Mouse (Mus musculus): ENCODE measurements around the gene Syne2. TPM values are rescaled to one million over a fixed set of nuclear protein-coding genes. Genes with fewer than 3 reads are reported as not detected.
"Not testable (repeated sequence)": the region's sequence is repeated elsewhere in the genome, so short reads cannot be mapped to it uniquely, and the experiment has no call there.

Gene Syne2
- polyA plus RNA-seq, 1 experiment from 2014 or later: 50.8 TPM

GRCm38 (mm10) chr12:76130891-76131290, 313.0 kb downstream of the Syne2 start:
- Histone ChIP-seq H3K27ac (ENCODE audit: low read length) (no peak overlapping the region), H3K9me3 (ENCODE audit: control insufficient read depth, low read length) (no peaks in the 10 kb centered on the region), H3K4me1 (replicated peaks; ENCODE audit: control insufficient read depth, insufficient read depth, low read length) (peaks cover 9% of the 10 kb centered on the region), H3K27me3 (ENCODE audit: control insufficient read depth, insufficient read depth, low read depth, low read length) (no peaks in the 10 kb centered on the region), H3K36me3 (ENCODE audit: control insufficient read depth, insufficient read depth, low read length) (no peaks in the 10 kb centered on the region), H3K4me2 (ENCODE audit: low read depth, low read length) (no peak overlapping the region), H3K4me3 (ENCODE audit: low read length) (no peak overlapping the region), H3K9ac (ENCODE audit: low read length) (no peak overlapping the region)
- ATAC-seq (ENCODE audit: low read depth): no peak
- 81% methylated on average over 6 of the region's 6 CpGs for whole genome bisulfite sequencing

DNA sequence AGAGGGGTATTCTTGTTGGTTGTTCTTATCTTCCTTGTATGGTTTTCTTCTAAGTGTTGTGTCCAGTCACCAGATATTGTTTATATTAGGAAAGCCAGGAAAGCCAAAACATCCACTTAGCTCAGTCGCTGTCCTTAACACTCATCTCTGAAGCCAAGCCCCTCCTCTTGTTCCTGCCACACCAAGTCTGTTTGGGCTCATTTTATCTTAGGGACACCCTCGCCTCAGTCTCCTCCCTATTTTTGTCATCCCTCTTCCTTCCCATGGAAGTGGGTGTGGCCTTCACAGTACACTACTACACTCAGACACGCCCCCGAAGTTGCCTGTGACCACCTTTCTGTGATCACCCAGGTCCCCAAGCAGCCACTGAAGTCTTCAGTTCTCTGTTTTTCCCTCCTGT, 314.7 kb downstream of the Syne2 start:
- no peaks in the 10 kb centered on the region for H3K9me3 ChIP-seq (ENCODE audit: control insufficient read depth, low read length)
- no peak overlapping the region for H3K27ac ChIP-seq (ENCODE audit: low read length)
- peak; percentile 90 for ATAC-seq (ENCODE audit: low read depth)
- H3K27me3 ChIP-seq (ENCODE audit: control insufficient read depth, insufficient read depth, low read depth, low read length): no peaks in the 10 kb centered on the region
- no peak overlapping the region for H3K9ac ChIP-seq (ENCODE audit: low read length)
- H3K4me2 ChIP-seq (ENCODE audit: low read depth, low read length): no peak overlapping the region
- 48% methylated on average over 4 of the region's 4 CpGs for WGBS
- H3K36me3 ChIP-seq (ENCODE audit: control insufficient read depth, insufficient read depth, low read length): no peaks in the 10 kb centered on the region
- no peak overlapping the region for H3K4me3 ChIP-seq (ENCODE audit: low read length)
- peaks cover 13% of the 10 kb centered on the region for H3K4me1 ChIP-seq (replicated peaks; ENCODE audit: control insufficient read depth, insufficient read depth, low read length)

- not testable (repeated sequence) for ATAC-seq (ENCODE audit: low read depth); H3K27ac ChIP-seq (ENCODE audit: low read length); H3K4me3 ChIP-seq (ENCODE audit: low read length); H3K9ac ChIP-seq (ENCODE audit: low read length); H3K36me3 ChIP-seq (ENCODE audit: control insufficient read depth, insufficient read depth, low read length); H3K4me2 ChIP-seq (ENCODE audit: low read depth, low read length); H3K9me3 ChIP-seq (ENCODE audit: control insufficient read depth, low read length); H3K27me3 ChIP-seq (ENCODE audit: control insufficient read depth, insufficient read depth, low read depth, low read length)
- WGBS: 85% methylated on average over 9 of the region's 9 CpGs
- peaks cover 12% of the 10 kb centered on the region for H3K4me1 ChIP-seq (replicated peaks; ENCODE audit: control insufficient read depth, insufficient read depth, low read length)
Observed at GRCm38 (mm10) chr12:76133081-76133480, 315.1 kb downstream of the Syne2 start.

DNA sequence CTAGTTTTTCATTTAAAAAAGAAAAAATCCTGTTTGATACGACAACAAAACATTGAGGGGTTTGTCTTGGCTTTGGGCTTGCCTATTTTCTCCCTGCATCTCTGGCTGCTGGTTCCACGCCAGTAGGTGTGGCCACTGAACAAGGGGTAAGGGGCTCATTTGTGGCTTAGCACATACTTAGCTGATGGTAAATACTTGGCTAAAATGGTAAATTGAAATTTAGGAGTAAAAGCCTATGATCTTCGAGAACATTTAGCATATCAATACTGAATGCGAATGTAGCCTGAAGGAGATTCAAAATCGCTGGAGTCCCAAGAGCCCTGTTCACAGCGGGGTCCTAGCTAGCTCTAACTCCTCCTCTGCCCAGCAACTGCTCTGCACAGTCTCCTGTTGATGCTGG, 318.8 kb downstream of the Syne2 start:
- WGBS: 36% methylated on average over 6 of the region's 6 CpGs
- no peaks in the 10 kb centered on the region for H3K36me3 ChIP-seq (ENCODE audit: control insufficient read depth, insufficient read depth, low read length)

DNA sequence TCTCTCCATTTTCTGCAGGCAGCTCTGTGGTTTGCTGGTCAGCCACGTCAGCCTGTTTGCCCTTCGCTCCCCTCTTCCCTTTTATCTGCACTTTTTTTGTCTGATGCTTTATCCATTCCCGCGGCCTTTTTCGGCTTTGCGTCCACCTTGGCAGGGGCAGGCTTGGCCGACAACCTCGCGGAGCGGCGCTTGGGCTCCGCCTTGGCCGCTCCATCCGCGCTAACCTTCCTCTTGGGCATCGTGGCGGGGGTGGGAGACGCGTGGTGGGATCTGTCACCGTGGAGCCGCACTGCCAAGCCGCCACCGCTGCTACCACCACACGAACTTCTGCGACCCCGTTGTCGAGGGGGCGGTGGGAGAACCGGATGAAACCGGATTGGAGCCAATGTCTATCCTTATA, 334.5 kb downstream of the Syne2 start:
- not testable (repeated sequence) for H3K9me3 ChIP-seq (ENCODE audit: control insufficient read depth, low read length); H3K27me3 ChIP-seq (ENCODE audit: control insufficient read depth, insufficient read depth, low read depth, low read length); H3K36me3 ChIP-seq (ENCODE audit: control insufficient read depth, insufficient read depth, low read length); H3K27ac ChIP-seq (ENCODE audit: low read length); H3K4me1 ChIP-seq (replicated peaks; ENCODE audit: control insufficient read depth, insufficient read depth, low read length); H3K9ac ChIP-seq (ENCODE audit: low read length)
- peak; percentile 36; the same call in 1 of the 2 replicates for ATAC-seq (ENCODE audit: low read depth)
- Histone ChIP-seq H3K4me3 (ENCODE audit: low read length) (peak overlapping the region; percentile 29), H3K4me2 (ENCODE audit: low read depth, low read length) (peak overlapping the region; percentile 46)
- WGBS: 5% methylated on average over 30 of the region's 30 CpGs

More for the DNA sequence above, 318.8 kb downstream of the Syne2 start:
- ATAC-seq (ENCODE audit: low read depth): no peak
- H3K27me3 ChIP-seq (ENCODE audit: control insufficient read depth, insufficient read depth, low read depth, low read length): no peaks in the 10 kb centered on the region
- H3K4me3 ChIP-seq (ENCODE audit: low read length): no peak overlapping the region
- no peak overlapping the region for H3K27ac ChIP-seq (ENCODE audit: low read length)
- H3K4me1 ChIP-seq (replicated peaks; ENCODE audit: control insufficient read depth, insufficient read depth, low read length): peaks cover 8% of the 10 kb centered on the region
- 0 out of 2 replicates have a peak overlapping the region, but pooled peaks have one; percentile 15 for H3K9ac ChIP-seq (ENCODE audit: low read length)
- no peaks in the 10 kb centered on the region for H3K9me3 ChIP-seq (ENCODE audit: control insufficient read depth, low read length)
- H3K4me2 ChIP-seq (ENCODE audit: low read depth, low read length): 0 out of 2 replicates have a peak overlapping the region, but pooled peaks have one; percentile 13

Small RNA genes within 50 kb of the gene (microRNA-seq; reads per million reads assigned to microRNA genes)
- 3.0 reads per million, percentile 8 among the genes with 10 or more reads in this experiment for gene Mir5101

Other genes with a start within 250 kb of the Syne2 start
- 9.9 and 10.3 TPM in 2 replicates for gene Ppp2r5e, start 221.9 kb upstream of the Syne2 start, polyA plus RNA-seq (2015; fragmentation: Nextera tagmentation; extraction: Ambion mirVana)
- 9.5 and 9.7 TPM in 2 replicates for gene Wdr89, start 148.6 kb upstream of the Syne2 start, polyA plus RNA-seq (2015; fragmentation: Nextera tagmentation; extraction: Ambion mirVana)
- gene Sgpp1, start 82.4 kb upstream of the Syne2 start, polyA plus RNA-seq (2015; fragmentation: Nextera tagmentation; extraction: Ambion mirVana): 13.4 and 15.0 TPM in 2 replicates